Mouse (Mus musculus): ENCODE results near the gene Rex1bd.

Rex1bd gene

GRCm38 (mm10) chr8:70506328-70507026, at the start of gene Rex1bd:
Gene Rex1bd (minus strand): TSS chr8:70506752.
- peak; percentile 95 for DNase-seq (ENCODE audit: low read depth)

- DNase-seq (ENCODE audit: low read depth) = no peak
Observed at GRCm38 (mm10) chr8:70555079-70555747, 48.7 kb upstream of the Rex1bd start.

DNA sequence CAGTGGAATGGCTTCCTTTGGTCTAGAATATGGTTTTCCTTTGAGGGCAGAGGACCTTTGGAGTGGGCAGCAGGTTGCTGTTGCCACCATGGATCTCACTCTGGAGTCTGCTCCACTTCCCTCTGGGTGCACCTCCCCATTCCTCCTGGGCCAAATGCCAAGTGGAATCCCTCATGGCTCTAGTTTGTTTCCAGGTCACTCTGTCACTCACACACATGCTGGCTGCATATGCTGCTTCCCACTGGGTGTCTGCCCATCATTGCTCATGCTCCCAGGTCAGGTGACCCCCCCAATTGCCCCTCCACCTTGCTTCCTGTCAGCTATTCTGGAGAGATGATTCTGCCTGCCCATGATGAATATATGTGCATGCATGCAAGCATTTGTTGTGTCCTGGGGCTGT, 47.2 kb upstream of the Rex1bd start:
- DNase-seq (ENCODE audit: low read depth) = no peak

DNA sequence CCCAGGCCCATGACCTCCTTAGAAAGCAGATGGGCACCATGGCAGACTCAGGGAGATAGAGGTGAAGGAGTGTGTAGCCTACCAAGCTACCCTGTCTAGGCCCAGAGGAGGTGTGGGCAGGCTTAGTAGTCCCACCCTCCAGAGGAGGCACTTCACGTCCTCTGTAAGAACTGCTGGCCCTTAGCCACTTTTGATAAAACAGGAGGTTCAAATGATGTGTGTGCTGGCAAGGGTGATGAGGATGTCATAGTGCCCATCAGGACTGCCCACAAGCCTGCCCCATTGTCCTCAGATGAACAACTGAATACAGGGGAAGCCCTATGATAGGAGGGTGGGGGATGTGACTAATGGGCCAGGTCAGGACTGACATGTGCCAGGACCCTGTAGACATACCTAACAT, 46.3 kb upstream of the Rex1bd start:
- DNase-seq (ENCODE audit: low read depth) = no peak

GRCm38 (mm10) chr8:70551558-70552161, 45.1 kb upstream of the Rex1bd start:
- no peak for DNase-seq (ENCODE audit: low read depth)

DNA sequence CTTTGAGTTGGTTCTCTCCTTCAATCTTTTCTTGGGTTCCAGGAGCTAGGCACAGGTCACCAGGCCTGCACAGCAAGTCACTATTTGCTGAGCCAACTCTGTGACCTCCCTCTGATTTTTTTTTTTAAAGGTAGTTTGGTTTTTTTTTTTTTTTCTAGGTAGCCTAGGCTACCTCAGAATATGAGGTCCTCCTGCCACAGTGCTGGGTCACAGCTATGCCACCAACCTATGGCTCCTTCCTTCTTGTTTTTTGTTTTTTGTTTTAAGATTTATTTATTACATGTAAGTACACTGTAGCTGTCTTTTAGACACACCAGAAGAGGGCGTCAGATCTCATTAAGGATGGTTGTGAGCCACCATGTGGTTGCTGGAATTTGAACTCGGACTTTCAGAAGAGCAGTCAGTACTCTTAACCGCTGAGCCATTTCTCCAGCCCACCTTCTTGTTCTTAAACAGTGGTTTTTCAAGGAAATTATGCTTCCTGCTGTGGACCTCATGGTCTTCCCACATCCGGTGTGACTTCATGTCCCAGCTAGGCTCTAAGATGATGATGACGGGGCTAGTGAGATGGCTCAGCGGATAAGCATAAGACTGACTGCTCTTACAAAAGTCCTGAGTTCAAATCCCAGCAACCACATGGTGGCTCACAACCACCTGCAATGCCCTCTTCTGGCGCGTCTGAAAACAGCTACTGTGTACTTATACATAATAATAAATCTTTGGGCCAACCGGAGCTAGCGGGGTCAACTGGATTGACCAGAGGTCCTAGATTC, 43.0 kb upstream of the Rex1bd start:
- DNase-seq (ENCODE audit: low read depth) = peak; percentile 70

- no peak for DNase-seq (ENCODE audit: low read depth)
Observed at GRCm38 (mm10) chr8:70547762-70548161, 41.2 kb upstream of the Rex1bd start.

- no peak for DNase-seq (ENCODE audit: low read depth)
Observed at GRCm38 (mm10) chr8:70546412-70546811, 39.9 kb upstream of the Rex1bd start.

DNA sequence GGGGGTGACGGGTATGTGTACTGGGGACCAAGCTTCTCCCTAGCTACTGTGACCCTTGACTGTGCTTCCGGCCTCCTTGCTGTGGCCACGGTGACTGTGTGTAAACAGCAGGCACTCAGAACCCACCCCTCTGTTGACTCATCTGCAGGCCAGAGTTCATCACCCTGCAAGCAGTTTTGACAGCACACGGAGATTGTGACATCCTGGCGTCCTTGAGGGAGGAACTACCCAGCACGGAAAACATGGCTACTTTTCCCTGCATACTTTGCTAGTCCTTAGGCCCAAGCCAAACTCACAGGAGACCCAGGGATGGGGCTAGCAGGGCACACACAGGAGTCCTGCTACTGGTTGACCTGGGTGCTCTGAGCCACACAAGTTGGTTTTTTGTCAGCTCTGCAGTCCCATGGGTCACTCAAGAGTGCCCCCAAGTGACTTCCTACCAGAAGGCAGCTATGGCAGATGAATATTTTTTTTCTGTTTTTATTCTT, 37.7 kb upstream of the Rex1bd start:
- peak; percentile 55 for DNase-seq (ENCODE audit: low read depth)

GRCm38 (mm10) chr8:70541081-70541480, 34.5 kb upstream of the Rex1bd start:
- DNase-seq (ENCODE audit: low read depth) = no peak

DNA sequence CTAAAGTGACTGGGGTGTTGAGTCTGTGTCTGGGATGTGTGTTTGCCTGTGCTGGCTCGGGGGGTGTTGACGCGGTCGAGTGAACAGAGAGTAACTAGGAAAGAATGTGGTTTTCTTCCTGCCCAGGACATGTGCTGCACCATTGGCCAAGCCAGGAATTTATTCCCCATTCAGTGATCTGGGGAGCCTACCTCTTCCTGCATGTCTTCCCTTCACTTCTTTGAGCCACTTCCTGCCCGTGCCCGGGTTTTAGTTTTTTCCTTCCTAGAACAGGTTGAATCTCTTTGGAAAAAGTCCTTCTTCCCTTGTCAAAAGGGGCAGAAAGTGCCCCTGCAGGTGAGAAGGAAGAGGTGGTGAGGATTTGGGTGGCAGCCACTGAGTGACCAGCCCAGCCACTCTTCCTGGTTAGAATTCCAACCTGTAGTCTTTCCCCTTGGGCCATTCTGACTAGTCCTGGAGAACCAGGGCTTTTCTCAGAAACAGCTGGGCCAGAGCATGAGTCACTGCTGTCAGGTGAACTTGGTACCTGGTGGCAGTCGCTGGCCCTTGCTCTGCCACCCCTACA, 34.0 kb upstream of the Rex1bd start:
- DNase-seq (ENCODE audit: low read depth) = no peak

DNA sequence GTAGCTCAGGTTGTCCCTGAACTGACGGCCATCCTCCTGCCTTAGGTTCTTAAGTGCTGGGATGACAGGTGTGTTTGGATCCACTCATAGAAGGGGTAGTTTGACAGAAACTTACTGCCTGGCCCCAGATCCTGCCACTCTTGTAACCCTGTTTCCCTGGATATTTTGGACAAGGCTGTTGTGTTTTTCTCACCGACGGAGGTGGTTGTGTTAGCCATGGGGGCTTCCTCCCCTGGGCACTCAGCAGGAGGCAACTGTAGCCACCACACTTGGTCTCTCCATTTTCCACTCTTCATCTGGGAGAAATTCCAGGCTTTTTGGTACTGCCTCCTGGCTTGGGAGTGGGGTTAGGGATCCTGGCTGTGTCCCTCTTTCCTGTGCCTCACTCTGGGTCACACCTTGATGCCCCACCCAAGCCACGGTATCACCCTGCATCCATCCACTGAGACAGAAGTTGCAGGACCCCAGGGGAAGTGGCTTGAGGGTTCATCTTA, 33.5 kb upstream of the Rex1bd start:
- DNase-seq (ENCODE audit: low read depth) = no peak

DNA sequence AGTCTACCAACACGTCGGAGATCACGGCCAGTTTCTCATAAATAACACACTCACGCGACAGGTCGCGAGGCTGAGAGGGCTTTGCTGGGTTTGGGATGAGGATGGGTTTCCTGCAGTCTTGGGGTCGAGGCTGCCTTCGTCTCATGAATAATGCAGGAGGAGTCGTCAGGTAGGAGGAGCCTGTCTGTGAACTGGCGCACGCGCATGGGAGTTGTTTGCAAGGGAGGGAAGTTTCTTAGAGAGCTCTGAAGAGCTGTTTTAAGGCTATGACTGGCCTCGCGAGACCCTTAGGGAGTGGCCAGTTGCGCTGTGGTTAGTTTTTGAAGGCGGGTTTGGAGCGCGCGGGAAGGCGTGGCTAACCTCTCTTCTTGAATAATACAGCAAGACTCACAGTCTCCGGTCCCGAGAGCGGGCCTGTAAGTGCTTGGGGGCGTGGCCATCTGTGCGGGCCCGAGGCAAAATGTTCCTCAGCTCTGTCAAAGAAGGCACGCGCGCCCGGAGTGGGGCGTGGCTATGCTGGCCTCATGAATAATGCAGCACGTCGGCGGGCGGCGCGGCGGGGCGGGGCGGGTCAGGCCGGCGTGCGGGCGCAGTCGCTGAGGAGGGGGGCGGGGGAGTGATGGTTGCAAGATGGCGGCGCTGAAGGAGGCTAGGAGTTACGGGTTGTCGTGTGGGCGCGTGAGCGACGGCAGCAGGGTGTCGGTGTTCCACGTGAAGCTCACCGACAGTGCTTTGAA, 32.7 kb upstream of the Rex1bd start, which contains the start of gene Ell:
Gene Ell, plus strand, starts transcription at position 381 of the 737 bp plus-strand sequence.
- peak; percentile 100 for DNase-seq (ENCODE audit: low read depth)

GRCm38 (mm10) chr8:70538633-70539076, 32.1 kb upstream of the Rex1bd start:
- DNase-seq (ENCODE audit: low read depth) = peak; percentile 99

- no peak for DNase-seq (ENCODE audit: low read depth)
Observed at GRCm38 (mm10) chr8:70538024-70538579, 31.6 kb upstream of the Rex1bd start.

GRCm38 (mm10) chr8:70535701-70536100, 29.1 kb upstream of the Rex1bd start:
- no peak for DNase-seq (ENCODE audit: low read depth)

DNA sequence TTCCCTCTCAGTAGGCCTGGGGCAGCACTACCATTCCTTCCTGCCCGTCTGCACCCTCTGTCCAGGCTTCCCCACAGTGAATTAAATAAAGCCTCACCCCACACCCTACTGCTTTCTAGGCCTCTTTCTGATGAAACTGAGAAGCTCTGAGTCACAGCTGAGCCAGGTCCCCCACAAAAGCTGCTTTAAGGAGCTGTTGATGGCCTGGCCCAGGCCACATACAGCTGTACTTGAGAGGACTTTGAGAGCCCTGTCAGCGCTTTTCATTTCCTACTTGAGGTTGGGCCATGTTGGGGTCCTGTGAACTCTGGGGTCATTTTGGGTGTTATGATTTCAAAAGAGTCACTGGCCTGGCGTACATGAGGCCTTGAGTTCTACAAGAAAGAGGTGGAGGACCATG, 28.7 kb upstream of the Rex1bd start:
- no peak for DNase-seq (ENCODE audit: low read depth)

GRCm38 (mm10) chr8:70534281-70534680, 27.7 kb upstream of the Rex1bd start:
- no peak for DNase-seq (ENCODE audit: low read depth)

DNA sequence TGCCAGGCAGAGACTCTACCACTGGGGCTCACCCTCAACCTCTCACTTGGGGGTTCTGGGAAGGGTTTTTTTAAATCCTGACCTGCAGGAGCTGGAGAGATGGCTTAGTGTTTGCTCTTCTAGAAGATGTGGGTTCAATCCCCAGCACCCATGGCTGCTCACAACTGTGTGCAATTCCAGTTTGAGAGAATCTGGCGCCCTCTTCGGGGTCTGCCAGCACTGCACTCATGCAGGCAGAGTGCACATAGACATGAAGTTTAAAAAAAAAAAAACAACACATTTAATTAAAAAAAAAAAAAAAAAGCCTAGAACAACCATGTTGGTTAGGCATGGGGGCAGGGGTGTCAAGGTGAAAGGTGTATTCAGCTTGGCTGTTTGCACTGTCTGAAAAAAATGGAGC, 23.8 kb upstream of the Rex1bd start:
- no peak for DNase-seq (ENCODE audit: low read depth)

DNA sequence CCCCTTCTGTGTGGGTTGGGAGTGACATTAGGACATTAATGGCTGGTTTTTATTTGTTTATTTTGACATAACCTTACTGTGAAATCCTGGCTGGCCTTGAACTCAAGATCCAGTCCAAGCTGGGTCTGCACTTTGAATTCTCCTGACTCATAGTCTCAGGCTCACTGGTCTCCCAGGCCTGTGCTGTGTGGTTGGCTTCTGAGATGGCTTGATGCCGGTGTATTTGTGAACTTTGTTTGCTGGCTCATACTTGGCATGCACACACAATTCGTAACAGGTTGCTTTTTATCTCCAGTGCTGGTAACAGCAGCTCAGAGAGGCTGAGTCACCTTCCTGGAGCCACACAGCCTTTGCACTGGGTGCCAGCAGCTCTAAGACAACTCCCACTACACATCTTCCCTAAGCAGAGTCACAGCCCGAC, 23.2 kb upstream of the Rex1bd start:
- DNase-seq (ENCODE audit: low read depth) = no peak

DNA sequence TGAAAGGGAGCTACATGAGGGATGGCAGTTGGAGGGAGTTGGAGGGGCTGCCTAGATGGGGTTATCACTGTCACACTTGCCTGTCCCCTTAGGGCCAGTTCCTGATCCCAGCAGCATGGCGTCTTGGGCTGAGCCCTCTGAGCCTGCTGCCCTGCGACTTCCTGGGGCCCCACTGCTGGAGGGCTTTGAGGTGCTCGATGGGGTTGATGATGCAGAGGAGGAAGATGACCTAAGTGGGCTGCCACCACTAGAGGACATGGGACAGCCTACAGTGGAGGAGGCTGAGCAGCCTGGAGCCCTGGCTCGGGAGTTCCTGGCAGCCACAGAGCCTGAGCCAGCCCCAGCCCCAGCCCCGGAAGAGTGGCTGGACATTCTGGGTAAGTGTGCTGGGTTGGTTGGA, 22.7 kb upstream of the Rex1bd start:
- DNase-seq (ENCODE audit: low read depth) = no peak
